ENCODE assay signal across 14 mouse cellular contexts in the genomic region with DNA sequence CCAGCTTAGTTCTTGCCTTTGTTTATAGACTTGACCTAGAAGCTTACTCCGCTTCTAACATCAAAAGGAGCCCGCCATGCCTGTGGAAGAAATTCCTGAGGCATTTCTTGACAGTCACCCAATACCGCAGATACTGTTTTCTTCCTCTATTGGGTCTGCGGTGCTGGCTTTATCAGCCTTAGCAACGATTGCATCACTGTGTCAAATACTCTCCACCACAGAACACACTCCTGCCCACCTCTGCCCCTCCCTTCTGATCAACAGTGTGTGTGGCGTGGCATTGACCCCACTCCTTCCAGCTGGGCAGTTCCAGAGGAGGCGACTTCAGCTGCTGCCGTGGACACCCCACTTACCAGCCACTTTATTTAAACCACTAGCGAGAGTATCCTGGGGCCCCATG. TPM values are rescaled to one million over a fixed set of nuclear protein-coding genes. Genes with fewer than 3 reads are reported as not detected.
DNase-seq lines count a peak whose midpoint lies in the region; ATAC-seq and TF ChIP-seq lines count a peak whose summit lies in the region.
"Had no signal": no experiment of that assay in that cellular context is flagged by ENCODE, and none has a peak within 500 bp of the region (broad histone marks: within the 10 kb centered on the region; RNA-seq: fewer than 3 reads in every experiment).

No protein-coding gene starts in this region.

- H3K9me3 ChIP-seq in hindbrain, embryonic 12.5 days (replicated peaks), result 0 out of 2 replicates have a peak, but pooled peaks cover 5% of the 10 kb centered on the region
- no peaks in the 10 kb centered on the region for H3K9me3 ChIP-seq in hindbrain, embryonic 14.5 days (ENCODE audit: control insufficient read depth, low read length)
- H3K9me3 ChIP-seq in neural tube, embryonic 11.5 days (ENCODE audit: control insufficient read depth, low read length), result no peaks in the 10 kb centered on the region
- no peaks in the 10 kb centered on the region for H3K9me3 ChIP-seq in lung, postnatal 0 days (ENCODE audit: low read length)
- H3K9me3 ChIP-seq in stomach, postnatal 0 days (ENCODE audit: control insufficient read depth, low read length), result no peaks in the 10 kb centered on the region
- H3K9me3 ChIP-seq in forebrain, embryonic 13.5 days (replicated peaks), result 0 out of 2 replicates have a peak, but pooled peaks cover 3% of the 10 kb centered on the region

- no peaks in the 10 kb centered on the region; the same call in 1 of the 2 replicates for H3K4me1 ChIP-seq in hindbrain, embryonic 12.5 days
- peaks cover 6% of the 10 kb centered on the region; the same call in 1 of the 2 replicates for H3K4me1 ChIP-seq in hindbrain, embryonic 14.5 days (replicated peaks; ENCODE audit: control insufficient read depth, insufficient read depth, low read length)
- no peaks in the 10 kb centered on the region for H3K4me1 ChIP-seq in neural tube, embryonic 11.5 days (ENCODE audit: control insufficient read depth, insufficient read depth, low read length)
- H3K4me1 ChIP-seq in lung, postnatal 0 days (ENCODE audit: insufficient read depth, low read depth, low read length), result no peaks in the 10 kb centered on the region
- no peaks in the 10 kb centered on the region for H3K4me1 ChIP-seq in stomach, postnatal 0 days (replicated peaks; ENCODE audit: control insufficient read depth, insufficient read depth)
- peaks cover 11% of the 10 kb centered on the region for H3K4me1 ChIP-seq in forebrain, embryonic 13.5 days
- H3K4me1 ChIP-seq: midbrain, embryonic 12.5 days had no signal

- ATAC-seq in hindbrain, embryonic 12.5 days (ENCODE audit: low FRiP score), result peak; percentile 11; the same call in 1 of the 2 replicates
- no peak for ATAC-seq in hindbrain, embryonic 14.5 days (ENCODE audit: low FRiP score)
- peak; percentile 45; the same call in 1 of the 2 replicates for ATAC-seq in neural tube, embryonic 11.5 days (ENCODE audit: insufficient read depth, low FRiP score, low TSS enrichment)
- ATAC-seq in lung, postnatal 0 days, result peak; percentile 55; the same call in 1 of the 2 replicates
- ATAC-seq in stomach, postnatal 0 days (ENCODE audit: low FRiP score, low TSS enrichment), result peak; percentile 79
- no peak for ATAC-seq in forebrain, embryonic 13.5 days

- no peaks in the 10 kb centered on the region for H3K27me3 ChIP-seq in hindbrain, embryonic 12.5 days
- H3K27me3 ChIP-seq in hindbrain, embryonic 14.5 days (ENCODE audit: control insufficient read depth, insufficient read depth, low read length), result no peaks in the 10 kb centered on the region
- no peaks in the 10 kb centered on the region for H3K27me3 ChIP-seq in neural tube, embryonic 11.5 days (ENCODE audit: control insufficient read depth, insufficient read depth, low read length)
- H3K27me3 ChIP-seq in lung, postnatal 0 days (replicated peaks; ENCODE audit: insufficient read depth, low read length), result no peaks in the 10 kb centered on the region
- H3K27me3 ChIP-seq in stomach, postnatal 0 days (ENCODE audit: control insufficient read depth, insufficient read depth, low read length), result no peaks in the 10 kb centered on the region
- H3K27me3 ChIP-seq in forebrain, embryonic 13.5 days, result no peaks in the 10 kb centered on the region
- H3K27me3 ChIP-seq: midbrain, embryonic 12.5 days had no signal

- no peaks in the 10 kb centered on the region for H3K36me3 ChIP-seq in hindbrain, embryonic 12.5 days
- no peaks in the 10 kb centered on the region for H3K36me3 ChIP-seq in hindbrain, embryonic 14.5 days (replicated peaks; ENCODE audit: control insufficient read depth, insufficient read depth)
- H3K36me3 ChIP-seq in neural tube, embryonic 11.5 days (ENCODE audit: control insufficient read depth, insufficient read depth, low read length), result no peaks in the 10 kb centered on the region
- H3K36me3 ChIP-seq in lung, postnatal 0 days (ENCODE audit: insufficient read depth, low read length), result no peaks in the 10 kb centered on the region
- H3K36me3 ChIP-seq in stomach, postnatal 0 days (ENCODE audit: control insufficient read depth, insufficient read depth, low read length), result no peaks in the 10 kb centered on the region
- no peaks in the 10 kb centered on the region for H3K36me3 ChIP-seq in forebrain, embryonic 13.5 days (ENCODE audit: poor library complexity, severe bottlenecking)
- H3K36me3 ChIP-seq: midbrain, embryonic 12.5 days had no signal

- TF ChIP-seq CTCF in lung, postnatal 0 days (IDR thresholded peaks at IDR 0.05), result no peak
- no peak for TF ChIP-seq CTCF in stomach, postnatal 0 days (IDR thresholded peaks at IDR 0.05; ENCODE audit: low read depth)

- WGBS in hindbrain, embryonic 12.5 days, result 61% methylated on average over 9 of the region's 9 CpGs
- 59% methylated on average over 9 of the region's 9 CpGs for WGBS in hindbrain, embryonic 14.5 days
- WGBS in neural tube, embryonic 11.5 days, result 53% methylated on average over 9 of the region's 9 CpGs
- WGBS in lung, postnatal 0 days, result 35% methylated on average over 9 of the region's 9 CpGs
- 45% methylated on average over 9 of the region's 9 CpGs for WGBS in stomach, postnatal 0 days
- 50% methylated on average over 9 of the region's 9 CpGs for WGBS in forebrain, embryonic 13.5 days

- no peak for TF ChIP-seq EP300 in lung, postnatal 0 days (IDR thresholded peaks at IDR 0.05)
- no peak for TF ChIP-seq EP300 in stomach, postnatal 0 days (optimal IDR thresholded peaks at IDR 0.05)

- H3K9ac ChIP-seq in hindbrain, embryonic 12.5 days, result no peak overlapping the region
- no peak overlapping the region for H3K9ac ChIP-seq in hindbrain, embryonic 14.5 days
- no peak overlapping the region for H3K9ac ChIP-seq in neural tube, embryonic 11.5 days (ENCODE audit: low read length)
- no peak overlapping the region for H3K9ac ChIP-seq in lung, postnatal 0 days (replicated peaks; ENCODE audit: low read depth)
- H3K9ac ChIP-seq in stomach, postnatal 0 days (ENCODE audit: low read length), result no peak overlapping the region
- H3K9ac ChIP-seq in forebrain, embryonic 13.5 days, result no peak overlapping the region
- H3K9ac ChIP-seq: midbrain, embryonic 12.5 days had no signal

- no peak for DNase-seq in hindbrain, embryonic 14.5 days (ENCODE audit: low spot score)
- no peak for DNase-seq in neural tube, embryonic 11.5 days (ENCODE audit: low spot score)
- DNase-seq in neural tube, embryonic 10.5 days (ENCODE audit: extremely low spot score, low spot score), result no peak
- DNase-seq in lung, postnatal 0 days (ENCODE audit: low spot score), result peak; percentile 56
- peak; percentile 57 for DNase-seq in stomach, postnatal 0 days (ENCODE audit: low spot score)
- no peak for DNase-seq in layer of hippocampus, adult 11-12 months (ENCODE audit: low spot score)
- DNase-seq: adrenal gland, postnatal 36 days; cerebellum, postnatal 36 days; gastrocnemius, postnatal 36 days; heart, postnatal 36 days; thymus, postnatal 4 days had no signal

- no peak overlapping the region for H3K4me3 ChIP-seq in hindbrain, embryonic 12.5 days
- H3K4me3 ChIP-seq in hindbrain, embryonic 14.5 days (replicated peaks; ENCODE audit: low read length), result no peak overlapping the region
- H3K4me3 ChIP-seq in neural tube, embryonic 11.5 days (ENCODE audit: low read depth, low read length), result no peak overlapping the region
- H3K4me3 ChIP-seq in lung, postnatal 0 days (ENCODE audit: low read depth, low read length), result no peak overlapping the region
- H3K4me3 ChIP-seq in stomach, postnatal 0 days (ENCODE audit: low read depth, low read length), result no peak overlapping the region
- no peak overlapping the region for H3K4me3 ChIP-seq in forebrain, embryonic 13.5 days
- H3K4me3 ChIP-seq: midbrain, embryonic 12.5 days had no signal

- no peak overlapping the region for H3K27ac ChIP-seq in hindbrain, embryonic 12.5 days
- H3K27ac ChIP-seq in hindbrain, embryonic 14.5 days, result no peak overlapping the region
- no peak overlapping the region for H3K27ac ChIP-seq in neural tube, embryonic 11.5 days (ENCODE audit: low read depth, low read length)
- H3K27ac ChIP-seq in lung, postnatal 0 days (ENCODE audit: low read length), result no peak overlapping the region
- 0 out of 2 replicates have a peak overlapping the region, but pooled peaks have one; percentile 13 for H3K27ac ChIP-seq in stomach, postnatal 0 days (replicated peaks)
- H3K27ac ChIP-seq in forebrain, embryonic 13.5 days, result no peak overlapping the region
- H3K27ac ChIP-seq: midbrain, embryonic 12.5 days had no signal

- H3K4me2 ChIP-seq in hindbrain, embryonic 12.5 days (replicated peaks), result no peak overlapping the region
- no peak overlapping the region for H3K4me2 ChIP-seq in hindbrain, embryonic 14.5 days (replicated peaks)
- no peak overlapping the region for H3K4me2 ChIP-seq in neural tube, embryonic 11.5 days (ENCODE audit: low read depth)
- H3K4me2 ChIP-seq in lung, postnatal 0 days (replicated peaks; ENCODE audit: low read depth, low read length), result no peak overlapping the region
- H3K4me2 ChIP-seq in stomach, postnatal 0 days (replicated peaks; ENCODE audit: low read depth), result no peak overlapping the region
- no peak overlapping the region for H3K4me2 ChIP-seq in forebrain, embryonic 13.5 days
- H3K4me2 ChIP-seq: midbrain, embryonic 12.5 days had no signal

RNA-seq across cellular contexts. Expression of a gene that starts 16.0 kb away (rescaled TPM):
- polyA plus RNA-seq in hindbrain, embryonic 12.5 days (2016; fragmentation: Nextera tagmentation; extraction: Ambion mirVana), result 2.3 and 2.6 TPM in 2 replicates
- 2.5 and 2.9 TPM in 2 replicates for polyA plus RNA-seq in hindbrain, embryonic 14.5 days (2014; fragmentation: Nextera tagmentation; extraction: Ambion mirVana)
- 2.0 and 2.2 TPM in 2 replicates for polyA plus RNA-seq in neural tube, embryonic 11.5 days (2014; fragmentation: Nextera tagmentation; extraction: Ambion mirVana)
- polyA plus RNA-seq in lung, postnatal 0 days (2015; fragmentation: Nextera tagmentation; extraction: Ambion mirVana), result 6.0 and 7.2 TPM in 2 replicates
- 37.8 and 39.6 TPM in 2 replicates for polyA plus RNA-seq in stomach, postnatal 0 days (2015; fragmentation: Nextera tagmentation; extraction: Ambion mirVana)
- 0.28 and 0.33 TPM in 2 replicates for polyA plus RNA-seq in forebrain, embryonic 13.5 days (2015; fragmentation: Nextera tagmentation; extraction: Ambion mirVana)

Comparison
In these comparisons a context has a peak if more than half of its experiments do, and no peak if none do; other contexts are left out.
1. ATAC-seq: peak in hindbrain, embryonic 12.5 days (single experiment), neural tube, embryonic 11.5 days (single experiment), lung, postnatal 0 days (single experiment) and stomach, postnatal 0 days (single experiment); none in hindbrain, embryonic 14.5 days (single experiment) and forebrain, embryonic 13.5 days (single experiment).
2. DNase-seq: peak in lung, postnatal 0 days (single experiment) and stomach, postnatal 0 days (single experiment); none in hindbrain, embryonic 14.5 days (single experiment), neural tube, embryonic 11.5 days (single experiment), neural tube, embryonic 10.5 days (single experiment) and layer of hippocampus, adult 11-12 months (single experiment).